Mouse (Mus musculus): Measurements from ENCODE around the gene Ttc12.

Ttc12 gene

GRCm38 (mm10) chr9:49485892-49486311 lies at the start of gene Ttc12:
TSS of gene Ttc12 (minus strand) at chr9:49486225.
- peak; percentile 61 for DNase-seq

DNA sequence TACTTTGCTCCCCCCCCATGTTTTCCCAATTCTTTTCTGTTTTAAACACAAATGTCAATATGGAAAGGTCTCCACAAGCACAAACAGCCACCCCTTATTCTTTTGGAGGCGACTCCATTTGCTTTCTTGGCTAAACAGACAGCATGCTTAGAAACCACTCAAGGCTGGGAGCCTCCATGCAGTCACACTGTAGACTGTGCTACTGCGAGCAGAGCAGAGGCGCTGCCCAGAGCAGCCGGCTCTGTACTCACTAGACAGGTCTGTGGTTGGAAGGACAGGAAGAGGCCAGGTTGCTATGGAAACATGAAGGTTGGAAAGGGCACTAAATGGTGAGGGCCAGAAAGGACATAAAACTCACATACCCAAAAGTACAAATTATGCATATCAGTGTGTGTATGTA lies 48.9 kb upstream of the Ttc12 start:
- no peak for DNase-seq

DNA sequence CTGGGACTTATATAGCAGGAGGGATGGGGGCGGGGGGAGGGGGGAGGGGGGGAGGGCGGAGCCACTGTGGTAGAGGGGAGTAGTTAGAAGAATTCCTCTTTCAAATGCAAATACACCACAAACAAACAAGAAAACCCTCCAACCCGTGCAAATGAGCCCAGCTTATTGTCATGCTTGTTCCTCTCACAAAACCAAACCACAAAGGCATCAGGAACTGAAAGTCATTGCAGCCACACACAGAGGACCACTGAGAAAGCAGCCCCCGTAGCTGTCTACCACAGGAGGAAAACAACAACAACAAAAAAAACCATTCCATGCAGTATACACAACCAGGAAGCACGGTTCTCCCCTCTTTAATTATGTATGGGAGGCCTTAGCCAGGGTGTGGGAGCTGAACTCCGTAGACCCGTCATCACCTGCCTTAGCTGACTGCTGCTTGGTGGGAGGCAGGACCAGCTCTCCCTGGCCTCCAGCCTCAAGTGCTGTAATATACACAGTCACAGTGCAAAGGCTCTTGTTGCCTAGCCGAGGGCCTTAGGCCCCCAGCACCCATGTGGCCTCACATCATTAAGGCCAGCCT lies 48.0 kb upstream of the Ttc12 start:
- no peak for DNase-seq

DNA sequence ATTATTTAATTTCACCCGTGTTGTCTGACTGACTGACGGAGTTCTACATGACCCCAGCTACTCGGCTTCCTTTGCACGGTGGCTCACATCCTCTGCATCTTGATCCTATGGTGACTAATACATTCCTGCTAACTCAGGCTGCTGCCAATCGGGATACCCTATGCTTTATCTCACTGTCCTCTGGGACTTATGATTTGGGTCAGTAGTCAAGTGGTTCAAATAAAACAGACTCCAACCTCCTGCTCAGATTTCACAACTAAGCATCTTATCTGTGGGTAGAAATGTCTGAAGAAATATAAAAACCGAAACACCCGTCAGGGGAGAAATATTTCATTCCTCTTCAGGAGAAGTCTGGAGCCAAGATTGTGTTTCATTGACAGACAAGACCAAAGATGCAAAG lies 47.4 kb upstream of the Ttc12 start:
- DNase-seq: no peak

DNA sequence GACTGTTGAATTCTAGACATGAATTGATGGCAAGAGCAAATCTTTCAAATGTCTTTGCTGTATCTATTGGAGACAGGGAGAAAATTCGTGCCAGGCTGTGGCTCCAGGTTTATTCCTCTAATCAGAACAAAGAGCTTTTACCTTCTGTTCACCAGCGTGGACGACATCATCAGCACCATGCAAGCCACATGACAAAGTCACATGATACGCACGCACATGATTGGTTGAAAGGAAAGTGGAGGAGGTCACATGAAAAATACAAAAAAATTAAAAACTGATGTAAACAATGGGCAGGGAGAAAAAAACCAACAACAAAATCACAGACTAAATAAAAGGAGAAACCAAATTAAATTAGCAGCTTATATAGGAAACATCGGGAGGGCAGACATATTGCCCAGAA lies 45.8 kb upstream of the Ttc12 start:
- no peak for DNase-seq

- DNase-seq: no peak
These were observed 45.2 kb upstream of the Ttc12 start for GRCm38 (mm10) chr9:49531257-49531656.

- no peak for DNase-seq
These were observed 44.7 kb upstream of the Ttc12 start for GRCm38 (mm10) chr9:49530739-49531138.

DNA sequence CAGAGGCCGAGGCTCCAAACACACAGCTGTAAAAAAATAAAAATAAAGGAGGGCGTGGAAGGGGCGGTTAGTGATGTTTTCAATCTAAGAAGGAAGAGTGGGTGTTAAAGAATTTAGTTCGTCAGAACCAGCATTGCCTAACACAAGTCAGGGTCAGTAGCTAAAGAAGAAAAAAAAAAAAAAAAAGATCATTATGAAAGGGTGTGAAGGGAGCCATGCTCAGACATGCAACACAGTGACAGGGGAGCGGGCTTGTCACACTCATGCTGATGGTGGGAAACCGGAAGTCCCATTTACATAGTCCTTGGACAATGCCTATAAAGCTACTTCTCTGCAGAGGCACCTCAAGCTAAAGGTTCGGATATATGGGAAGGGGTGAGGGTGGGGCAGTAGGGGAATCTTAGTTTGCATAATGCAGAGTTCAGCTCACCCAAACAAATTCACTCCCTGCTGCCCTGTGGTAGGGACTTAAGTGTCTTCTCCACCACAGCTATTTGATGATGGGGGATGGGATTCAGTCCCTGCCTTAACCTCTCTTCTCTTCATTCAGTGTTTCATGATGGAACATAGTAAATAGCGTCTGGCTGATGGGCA lies 43.4 kb upstream of the Ttc12 start:
- no peak for DNase-seq

DNA sequence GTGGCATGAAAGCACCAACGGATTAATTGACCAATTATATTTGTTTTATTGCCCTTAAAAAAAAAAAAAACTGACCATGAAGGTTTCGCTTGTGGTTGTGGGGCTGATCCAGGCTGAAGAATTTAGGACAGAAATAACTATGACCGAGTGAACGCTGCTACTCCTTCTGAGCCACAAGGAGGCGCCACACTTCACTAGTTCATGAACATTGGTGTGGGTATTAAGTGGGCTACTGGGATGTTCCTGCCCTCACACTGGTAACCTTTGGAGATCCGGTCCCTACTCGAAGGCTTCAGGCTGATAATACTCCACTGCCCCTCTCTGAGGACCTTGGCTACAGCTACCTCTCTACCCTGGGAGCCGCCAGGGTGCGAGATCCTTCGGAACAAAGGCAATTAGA lies 42.9 kb upstream of the Ttc12 start:
- peak; percentile 50 for DNase-seq

- DNase-seq: no peak
These were observed 42.0 kb upstream of the Ttc12 start for GRCm38 (mm10) chr9:49528026-49528425.

DNA sequence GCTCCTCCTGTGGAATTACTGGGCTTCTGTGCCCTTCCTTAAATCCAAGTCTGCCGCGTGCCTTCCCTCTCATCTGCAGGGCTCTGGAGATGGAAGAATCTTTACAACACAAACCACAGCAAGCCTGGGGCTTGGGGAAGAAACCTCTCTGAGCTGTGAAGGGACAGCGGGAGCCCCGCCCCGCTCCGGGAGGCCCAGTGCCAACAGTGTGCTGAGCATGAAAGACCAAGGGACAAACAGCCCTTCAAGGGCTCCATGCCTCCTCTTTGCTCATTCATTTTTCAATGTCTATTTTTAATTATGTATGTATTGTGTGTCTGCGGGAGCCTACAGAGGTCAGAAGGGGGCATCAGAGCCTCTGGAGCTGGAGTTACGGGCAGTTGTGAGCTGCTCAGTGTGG lies 41.3 kb upstream of the Ttc12 start:
- no peak for DNase-seq

DNA sequence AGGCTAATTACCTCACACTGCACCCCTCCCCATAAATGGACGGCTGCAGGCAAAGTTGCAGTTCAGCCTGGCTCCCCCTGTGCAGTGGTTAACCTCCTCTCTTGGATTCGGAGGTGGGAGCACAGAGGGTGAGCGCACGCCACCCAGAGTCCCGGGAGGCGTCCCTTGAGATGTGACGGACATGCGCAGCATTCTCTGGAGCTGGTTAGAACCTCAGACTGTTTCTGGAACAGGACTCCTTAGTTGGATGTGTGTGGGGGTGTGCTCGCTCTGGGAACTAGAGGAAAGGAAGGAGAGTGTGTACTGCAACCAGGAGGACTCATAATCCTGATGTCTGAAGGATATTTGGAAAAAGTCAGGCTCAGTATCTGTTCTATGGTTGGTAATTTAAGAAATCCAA lies 38.7 kb upstream of the Ttc12 start:
- DNase-seq: no peak

GRCm38 (mm10) chr9:49523881-49524280 lies 37.9 kb upstream of the Ttc12 start:
- no peak for DNase-seq

- no peak for DNase-seq
These were observed 28.3 kb upstream of the Ttc12 start for GRCm38 (mm10) chr9:49514306-49514705.

DNA sequence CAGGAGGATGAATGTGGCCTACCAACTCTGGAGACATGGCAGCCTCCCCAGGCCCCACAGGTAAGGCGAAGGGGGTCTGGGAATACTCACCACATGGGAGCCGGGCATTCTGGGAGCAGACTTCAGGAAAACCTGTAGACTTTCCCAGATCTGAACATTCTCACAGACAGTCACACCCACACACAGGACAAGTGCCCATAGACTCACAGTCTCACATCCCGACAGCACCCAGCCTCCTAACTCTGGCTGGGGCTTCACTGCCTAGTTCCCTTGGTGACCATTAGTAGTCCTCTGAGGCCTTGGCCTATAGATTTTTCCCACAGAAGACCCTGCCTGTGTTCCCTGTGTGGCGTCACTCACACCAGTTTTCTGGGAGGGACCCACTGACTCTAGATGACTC lies 24.6 kb upstream of the Ttc12 start:
- DNase-seq: no peak

GRCm38 (mm10) chr9:49509628-49510027 lies 23.6 kb upstream of the Ttc12 start:
- no peak for DNase-seq

DNA sequence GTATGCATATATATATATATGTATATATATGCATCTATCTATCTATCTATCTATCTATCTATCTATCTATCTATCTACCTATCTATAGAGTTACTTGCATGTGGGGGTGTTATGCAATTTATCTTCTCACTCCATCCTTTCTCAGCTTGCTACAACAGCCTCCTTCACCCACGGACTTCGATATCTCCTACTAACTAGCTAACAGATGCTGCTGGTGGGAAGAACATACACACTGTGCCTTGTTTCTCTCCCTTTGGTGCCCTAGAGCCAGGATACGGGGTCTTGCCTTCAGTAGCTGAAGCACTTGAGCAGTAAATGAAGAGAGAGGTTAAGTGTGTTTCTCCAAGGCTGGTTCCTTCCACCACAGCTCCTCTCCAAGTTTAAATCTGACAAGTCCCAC lies 23.1 kb upstream of the Ttc12 start:
- DNase-seq: no peak

DNA sequence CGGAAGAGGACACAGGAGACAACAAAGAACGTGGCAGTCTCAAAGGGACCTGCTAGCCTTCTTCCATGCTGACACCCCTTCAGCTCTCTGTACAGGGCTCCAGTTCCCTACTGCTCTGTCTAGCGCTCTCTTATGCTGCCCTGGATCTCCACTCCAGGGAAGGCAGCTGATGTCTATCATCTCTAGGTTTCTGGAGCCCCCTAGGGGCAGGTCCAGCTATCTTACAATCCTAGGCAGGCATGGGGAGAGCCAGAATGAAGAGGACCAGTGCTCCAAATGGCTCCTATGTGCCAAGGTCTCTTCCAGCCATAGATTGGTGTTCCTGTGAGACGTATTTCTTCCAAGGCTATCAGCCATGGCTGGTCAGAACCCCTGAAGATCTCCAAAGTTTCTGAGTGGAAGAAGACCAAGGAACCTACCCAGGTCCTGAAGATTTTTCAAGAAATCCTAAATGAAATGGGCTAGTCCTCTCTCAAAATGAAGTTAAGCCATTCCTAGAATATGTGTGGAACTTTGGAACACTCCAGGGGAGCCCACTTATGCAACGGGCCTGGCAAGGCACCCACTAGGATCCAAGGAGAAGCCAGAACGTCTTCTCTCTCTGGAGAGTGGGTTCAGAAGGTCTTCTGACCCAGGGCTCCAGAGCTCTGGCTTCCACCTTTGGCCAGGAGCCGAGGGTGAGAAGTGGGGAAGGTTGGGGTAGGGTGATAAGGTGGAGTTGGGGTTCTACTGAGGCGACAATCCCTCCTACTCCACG lies 22.0 kb upstream of the Ttc12 start:
- no peak for DNase-seq

GRCm38 (mm10) chr9:49504658-49505057 lies 18.6 kb upstream of the Ttc12 start:
- DNase-seq: no peak

DNA sequence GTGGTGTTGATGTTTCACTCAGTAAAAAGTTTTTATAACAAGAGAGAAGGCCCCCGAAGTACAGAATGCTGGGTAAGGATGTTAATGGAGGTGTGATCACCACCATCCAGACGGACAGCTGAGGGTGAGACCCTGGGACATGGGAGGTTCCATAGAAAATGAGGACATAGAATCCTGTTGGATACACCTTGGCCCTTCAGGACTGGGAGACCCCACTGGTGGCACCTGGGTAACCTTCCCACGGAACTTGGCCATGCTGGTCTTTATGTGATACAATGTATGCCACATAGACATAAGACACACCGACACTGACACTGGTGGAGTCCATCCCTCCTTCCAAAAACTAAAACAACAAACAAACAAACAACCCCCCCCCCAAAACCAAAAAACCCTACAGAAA lies 16.2 kb upstream of the Ttc12 start:
- DNase-seq: no peak

DNA sequence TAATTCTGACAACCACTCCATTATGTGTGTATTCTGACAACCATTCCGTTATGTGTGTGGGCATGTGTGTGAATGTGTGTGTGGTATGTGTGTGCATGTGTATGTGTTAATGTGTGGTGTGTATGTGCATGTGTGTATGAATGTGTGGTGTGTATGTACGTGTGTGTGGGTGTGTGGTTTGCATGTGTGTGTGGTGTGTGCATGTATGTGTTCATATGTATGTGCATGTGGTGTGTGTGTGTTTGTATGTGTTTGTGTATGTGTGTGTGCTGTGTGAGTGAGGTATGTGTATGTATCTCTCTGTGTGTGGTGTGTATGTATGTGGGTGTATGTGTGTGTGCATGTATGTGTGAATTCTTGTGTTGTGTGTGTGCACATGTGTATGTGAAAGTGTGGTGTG lies 13.9 kb upstream of the Ttc12 start:
- no peak for DNase-seq

- peak; percentile 78 for DNase-seq
These were observed 8.1 kb upstream of the Ttc12 start for GRCm38 (mm10) chr9:49493979-49494649.

DNA sequence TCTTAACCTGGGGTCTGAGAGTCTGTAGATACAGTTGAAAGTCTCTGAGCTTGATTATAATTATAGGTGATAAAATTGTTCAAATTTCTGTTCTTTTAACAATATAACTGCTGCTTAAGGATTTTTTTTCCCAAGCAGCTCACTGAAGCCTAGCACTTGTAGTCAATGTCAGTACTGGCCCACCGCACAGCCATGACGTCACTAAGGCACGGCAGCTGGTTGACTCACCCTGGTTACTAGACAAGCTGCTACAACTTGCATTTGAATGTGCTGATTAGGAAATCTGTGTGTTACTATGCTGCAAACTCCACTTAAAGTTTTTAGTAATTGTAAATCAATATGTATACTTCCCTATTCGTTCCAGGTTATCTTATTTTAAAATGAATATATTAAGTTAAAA lies 4.6 kb upstream of the Ttc12 start:
- DNase-seq: no peak
